Mouse (Mus musculus) midbrain, embryonic 14.5 days (tissue): Measurements from ENCODE around the gene Cc2d1a. TPM values are rescaled to one million over a fixed set of nuclear protein-coding genes. Genes with fewer than 3 reads are reported as not detected.
A peak's percentile ranks its signal among the peaks of the same experiment; 100 is the strongest.

Experiments used
- ATAC-seq: fragments of 200-750 bp; cut with Nextera tagmentation; 2 replicates; pipeline ENCODE4 v1.8.0; 2017; ENCODE audit warnings: moderate number of reproducible peaks, moderate library complexity; ENCODE audit not compliant: low FRiP score, low TSS enrichment
- DNase-seq: peaks from one replicate; pipeline ENCODE4 v3.0.0-alpha.2; 2015
- H3K27ac ChIP-seq: fragments of 300-500 bp; sonication (generic); replicated peaks from 2 replicates; pipeline ENCODE4 v1.5.1; 2014; ENCODE audit warnings: mild to moderate bottlenecking, low read depth, low read length, moderate library complexity
- H3K27me3 ChIP-seq: fragments of 300-500 bp; sonication (generic); 2 replicates; pipeline ENCODE4 v1.6.1; 2014; ENCODE audit warnings: low read length, control low read depth, mixed read lengths; ENCODE audit not compliant: control insufficient read depth, insufficient read depth
- H3K36me3 ChIP-seq: fragments of 300-500 bp; sonication (generic); 2 replicates; pipeline ENCODE4 v1.6.1; 2014; ENCODE audit warnings: low read length, control low read depth; ENCODE audit not compliant: control insufficient read depth, insufficient read depth
- H3K4me1 ChIP-seq: fragments of 300-500 bp; sonication (generic); 2 replicates; pipeline ENCODE4 v1.6.1; 2014; ENCODE audit warnings: mild to moderate bottlenecking, antibody characterized with exemption, low read length, control low read depth; ENCODE audit not compliant: control insufficient read depth, insufficient read depth
- H3K4me2 ChIP-seq: fragments of 300-500 bp; sonication (generic); 2 replicates; pipeline ENCODE4 v1.6.1; 2014; ENCODE audit warnings: mild to moderate bottlenecking, low read length, moderate library complexity
- H3K4me3 ChIP-seq: fragments of 300-500 bp; sonication (generic); replicated peaks from 2 replicates; pipeline ENCODE4 v1.5.1; 2014; ENCODE audit warnings: low read depth, low read length
- H3K9ac ChIP-seq: fragments of 300-500 bp; sonication (generic); replicated peaks from 2 replicates; pipeline ENCODE4 v1.6.1; 2014; ENCODE audit warnings: mild to moderate bottlenecking, low read length, moderate library complexity
- H3K9me3 ChIP-seq: fragments of 300-500 bp; sonication (generic); 2 replicates; pipeline ENCODE4 v1.6.1; 2016; ENCODE audit warnings: low read length, control low read depth, mixed read lengths; ENCODE audit not compliant: control insufficient read depth
- WGBS: fragments of 180-500 bp; shearing (Covaris S2); extraction: QIAGEN DNeasy Blood & Tissue Kit; methylation state at CpG from one replicate; pipeline ENCODE4 v1.1.7; 2014; 5-methylcytosine and 5-hydroxymethylcytosine counted together
- polyA plus RNA-seq: library from polyadenylated mRNA; unstranded; fragments of >200 nt; fragmentation: Nextera tagmentation; extraction: Ambion mirVana; gene quantifications from 2 replicates; pipeline ENCODE4 v1.2.1, GENCODE M21; 2014

The Cc2d1a gene
- polyA plus RNA-seq, 1 experiment from 2014 or later: 28.9 TPM

- Histone ChIP-seq H3K9me3 (no peaks in the 10 kb centered on the region), H3K27ac (peak overlapping the region; percentile 81), H3K9ac (peak overlapping the region; percentile 47), H3K4me1 (peaks cover 56% of the 10 kb centered on the region), H3K27me3 (no peaks in the 10 kb centered on the region), H3K4me2 (peak overlapping the region; percentile 86), H3K4me3 (peak overlapping the region; percentile 31), H3K36me3 (0 out of 2 replicates have a peak, but pooled peaks cover 9% of the 10 kb centered on the region)
- DNase-seq (peak; percentile 85), ATAC-seq (peak; percentile 62; the same call in 1 of the 2 replicates)
- WGBS: under 1% methylated on average over 16 of the region's 16 CpGs
Observed at GRCm38 (mm10) chr8:84180530-84181190, 32.9 kb upstream of the Cc2d1a start.

GRCm38 (mm10) chr8:84179946-84180345 is 32.2 kb upstream of the Cc2d1a start:
- 3% methylated on average over 4 of the region's 4 CpGs for WGBS
- H3K27me3 ChIP-seq: no peaks in the 10 kb centered on the region
- peak overlapping the region; percentile 31 for H3K4me3 ChIP-seq
- H3K4me2 ChIP-seq: peak overlapping the region; percentile 86
- peaks cover 14% of the 10 kb centered on the region; the same call in 1 of the 2 replicates for H3K36me3 ChIP-seq
- peaks cover 56% of the 10 kb centered on the region for H3K4me1 ChIP-seq
- H3K27ac ChIP-seq: peak overlapping the region; percentile 81
- ATAC-seq (no peak), DNase-seq (no peak)
- H3K9ac ChIP-seq: peak overlapping the region; percentile 47
- no peaks in the 10 kb centered on the region for H3K9me3 ChIP-seq

- DNase-seq: no peak
- Histone ChIP-seq H3K4me2 (0 out of 2 replicates have a peak overlapping the region, but pooled peaks have one; percentile 86), H3K4me3 (no peak overlapping the region), H3K4me1 (peaks cover 46% of the 10 kb centered on the region), H3K9ac (no peak overlapping the region; the same call in 1 of the 2 replicates), H3K27me3 (no peaks in the 10 kb centered on the region), H3K36me3 (peaks cover 28% of the 10 kb centered on the region), H3K27ac (no peak overlapping the region), H3K9me3 (no peaks in the 10 kb centered on the region)
- ATAC-seq: no peak
- WGBS: 70% methylated on average over 8 of the region's 8 CpGs
Observed at GRCm38 (mm10) chr8:84178592-84178991, 30.9 kb upstream of the Cc2d1a start.

GRCm38 (mm10) chr8:84177405-84177804 is 29.7 kb upstream of the Cc2d1a start:
- Histone ChIP-seq H3K27ac (no peak overlapping the region), H3K36me3 (peaks cover 40% of the 10 kb centered on the region), H3K9me3 (no peaks in the 10 kb centered on the region), H3K27me3 (no peaks in the 10 kb centered on the region), H3K4me3 (no peak overlapping the region), H3K9ac (no peak overlapping the region), H3K4me1 (peaks cover 40% of the 10 kb centered on the region), H3K4me2 (no peak overlapping the region)
- DNase-seq: no peak
- ATAC-seq: no peak
- 91% methylated on average over 3 of the region's 3 CpGs for WGBS

GRCm38 (mm10) chr8:84176560-84176959 is 28.8 kb upstream of the Cc2d1a start:
- Histone ChIP-seq H3K9me3 (no peaks in the 10 kb centered on the region), H3K27ac (no peak overlapping the region), H3K9ac (no peak overlapping the region), H3K36me3 (peaks cover 48% of the 10 kb centered on the region), H3K4me2 (no peak overlapping the region), H3K27me3 (no peaks in the 10 kb centered on the region), H3K4me3 (no peak overlapping the region), H3K4me1 (peaks cover 32% of the 10 kb centered on the region)
- DNase-seq (no peak), ATAC-seq (no peak)
- WGBS: 50% methylated on average over 3 of the region's 3 CpGs

DNA sequence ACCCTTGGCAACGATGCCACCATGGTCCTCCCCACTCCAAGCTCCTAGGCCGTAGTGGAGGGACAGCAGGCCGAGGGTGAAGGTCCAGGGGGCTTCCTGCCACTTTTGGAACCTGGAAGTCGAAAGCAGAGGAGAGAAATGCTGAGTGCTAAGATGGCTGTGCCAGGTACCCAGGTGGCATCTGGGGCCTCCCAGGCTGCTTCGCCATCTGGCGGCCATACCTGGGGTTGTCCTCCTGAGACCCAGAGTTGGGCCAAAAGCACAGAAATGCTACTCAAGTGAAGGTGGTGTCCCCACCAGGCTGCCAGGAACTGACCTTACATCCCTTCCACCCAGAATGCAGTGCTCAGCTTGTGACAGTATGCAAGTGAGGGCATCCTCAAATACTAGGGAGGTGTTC is 26.1 kb upstream of the Cc2d1a start:
- Histone ChIP-seq H3K27ac (no peak overlapping the region), H3K4me1 (peaks cover 6% of the 10 kb centered on the region; the same call in 1 of the 2 replicates), H3K27me3 (no peaks in the 10 kb centered on the region), H3K9me3 (no peaks in the 10 kb centered on the region), H3K36me3 (peaks cover 52% of the 10 kb centered on the region), H3K4me2 (no peak overlapping the region), H3K4me3 (no peak overlapping the region), H3K9ac (no peak overlapping the region)
- DNase-seq (no peak), ATAC-seq (no peak)
- WGBS: 87% methylated on average over 6 of the region's 6 CpGs

DNA sequence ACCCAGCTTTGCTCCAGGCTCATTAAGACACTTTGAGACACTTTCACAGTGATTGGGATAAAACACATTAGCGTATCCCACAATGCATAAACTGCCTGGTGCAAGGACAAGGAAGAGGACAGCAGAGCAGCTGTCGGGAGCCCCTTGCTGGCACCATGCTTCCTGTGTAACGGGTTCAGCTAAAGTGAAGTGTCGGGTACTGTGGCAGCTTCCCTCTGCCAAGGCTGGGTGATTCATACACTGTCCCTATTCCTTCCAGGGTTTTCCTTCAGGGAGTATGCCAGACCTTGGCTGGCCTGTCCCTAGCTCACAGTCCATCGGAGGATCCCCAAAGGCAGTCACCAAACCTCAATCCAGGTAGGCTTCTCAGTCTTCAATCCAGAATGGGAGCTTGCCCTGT is 22.4 kb upstream of the Cc2d1a start:
- Histone ChIP-seq H3K36me3 (peaks cover 47% of the 10 kb centered on the region), H3K4me2 (no peak overlapping the region), H3K9ac (no peak overlapping the region), H3K27ac (no peak overlapping the region), H3K4me3 (no peak overlapping the region), H3K4me1 (no peaks in the 10 kb centered on the region), H3K27me3 (no peaks in the 10 kb centered on the region), H3K9me3 (no peaks in the 10 kb centered on the region)
- 91% methylated on average over 5 of the region's 5 CpGs for WGBS
- ATAC-seq: no peak
- no peak for DNase-seq

- no peak overlapping the region for H3K9ac ChIP-seq
Observed at GRCm38 (mm10) chr8:84167696-84168095, 20.0 kb upstream of the Cc2d1a start.

DNA sequence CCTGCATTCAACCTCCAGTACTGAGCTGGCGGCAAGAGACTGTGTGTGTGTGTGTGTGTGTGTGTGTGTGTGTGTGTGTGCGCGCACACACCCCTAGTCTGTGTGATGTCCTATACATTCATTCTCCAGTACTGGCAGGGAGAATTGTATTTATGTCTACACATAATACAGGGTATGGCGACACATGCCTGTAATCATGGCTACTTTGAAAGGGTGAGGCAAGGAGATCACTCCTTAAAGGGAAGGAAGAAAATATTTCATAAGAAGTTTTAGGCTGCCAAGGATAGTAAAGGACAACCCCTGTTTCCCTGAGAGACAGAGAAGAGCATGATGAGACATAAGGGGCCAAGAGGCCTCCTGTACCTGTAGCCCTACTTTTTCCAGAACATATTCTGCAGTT is 9.9 kb upstream of the Cc2d1a start:
- H3K27me3 ChIP-seq: no peaks in the 10 kb centered on the region
- H3K4me3 ChIP-seq: no peak overlapping the region
- no peaks in the 10 kb centered on the region for H3K4me1 ChIP-seq
- no peaks in the 10 kb centered on the region for H3K9me3 ChIP-seq
- no peak for DNase-seq
- H3K36me3 ChIP-seq: no peaks in the 10 kb centered on the region; the same call in 1 of the 2 replicates
- no peak for ATAC-seq
- 95% methylated on average over 4 of the region's 4 CpGs for WGBS
- H3K9ac ChIP-seq: no peak overlapping the region
- H3K4me2 ChIP-seq: no peak overlapping the region
- no peak overlapping the region for H3K27ac ChIP-seq

More at GRCm38 (mm10) chr8:84167696-84168095, 20.0 kb upstream of the Cc2d1a start:
- H3K4me2 ChIP-seq: no peak overlapping the region
- H3K9me3 ChIP-seq: no peaks in the 10 kb centered on the region
- peaks cover 23% of the 10 kb centered on the region for H3K36me3 ChIP-seq
- no peak overlapping the region for H3K4me3 ChIP-seq
- H3K4me1 ChIP-seq: no peaks in the 10 kb centered on the region
- no peaks in the 10 kb centered on the region for H3K27me3 ChIP-seq
- no peak overlapping the region for H3K27ac ChIP-seq
- ATAC-seq (no peak), DNase-seq (no peak)
- 84% methylated on average over 2 of the region's 2 CpGs for WGBS
